Mouse (Mus musculus): ENCODE results near the gene Rnf180. TPM values are rescaled to one million over a fixed set of nuclear protein-coding genes. Genes with fewer than 3 reads are reported as not detected.
"Not testable (repeated sequence)": the region's sequence is repeated elsewhere in the genome, so short reads cannot be mapped to it uniquely, and the experiment has no call there.

The Rnf180 gene
- total and polyA plus RNA-seq, 3 experiments: 0.13 to 0.66 TPM; not detected in 1

DNA sequence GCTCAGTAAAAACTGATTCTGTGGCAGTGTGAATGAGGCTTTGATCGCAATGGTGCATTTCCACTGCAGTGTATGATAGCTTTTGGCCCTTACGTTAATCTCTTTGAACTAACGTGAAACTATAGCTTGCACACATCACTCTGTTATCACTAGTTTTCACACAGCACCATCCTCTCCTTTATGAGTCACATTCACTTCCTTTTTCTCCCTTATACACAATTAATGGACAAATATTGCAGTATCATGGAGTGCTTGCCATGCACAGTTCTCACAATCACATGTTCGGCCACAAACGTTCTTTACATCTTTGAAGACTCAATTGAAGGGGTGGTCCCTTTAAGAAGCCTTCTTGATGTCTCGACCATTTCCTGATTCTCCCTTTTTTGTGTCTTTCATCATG is 21.4 kb upstream of the Rnf180 start:
- Histone ChIP-seq H3K79me2 (replicated peaks; ENCODE audit: control insufficient read depth, extremely low read depth, insufficient read depth, poor library complexity, severe bottlenecking) (no peaks in the 10 kb centered on the region), H3K9me3 (replicated peaks; ENCODE audit: low read length) (no peaks in the 10 kb centered on the region), H3K9ac (ENCODE audit: insufficient read depth, low read depth) (no peak overlapping the region), H3K4me3 (replicated peaks in 1 of 3; ENCODE audit: low read depth in 2 of 3, low read length in 2 of 3, poor library complexity in 1 of 3) (no peak overlapping the region), H3K4me2 (ENCODE audit: insufficient read depth, low read depth, poor library complexity, severe bottlenecking) (no peak overlapping the region), H3K27me3 (replicated peaks) (no peaks in the 10 kb centered on the region), H3K4me1 (ENCODE audit: control insufficient read depth in 1 of 2, insufficient read depth in 2 of 2) (no peaks in the 10 kb centered on the region), H3K36me3 (replicated peaks in 1 of 2; ENCODE audit: control insufficient read depth in 1 of 2, insufficient read depth in 1 of 2, low read length in 1 of 2) (no peaks in the 10 kb centered on the region), H3K27ac (ENCODE audit: insufficient read depth, low read depth) (no peak overlapping the region)
- TF ChIP-seq CHD1 (IDR thresholded peaks at IDR 0.05; ENCODE audit: low read depth, low read length) (no peak), MXI1 (IDR thresholded peaks at IDR 0.05; ENCODE audit: low read depth, low read length) (no peak), USF1 (IDR thresholded peaks at IDR 0.05; ENCODE audit: low read depth, low read length) (no peak), TCF12 (IDR thresholded peaks at IDR 0.05; ENCODE audit: low read depth, low read length) (no peak)
- in situ Hi-C loops (cut with MboI; ENCODE audit: low pct_ligation_motif_present, low pct_unique_long_range_greater_than_20kb, low sequenced_read_pairs): no loop called here
- dilution Hi-C loops (cut with MboI; ENCODE audit: extremely low pct_ligation_motif_present, extremely low pct_unique_long_range_greater_than_20kb, low sequenced_read_pairs): no loop called here
- no peak for DNase-seq (ENCODE audit: extremely low read depth)

DNA sequence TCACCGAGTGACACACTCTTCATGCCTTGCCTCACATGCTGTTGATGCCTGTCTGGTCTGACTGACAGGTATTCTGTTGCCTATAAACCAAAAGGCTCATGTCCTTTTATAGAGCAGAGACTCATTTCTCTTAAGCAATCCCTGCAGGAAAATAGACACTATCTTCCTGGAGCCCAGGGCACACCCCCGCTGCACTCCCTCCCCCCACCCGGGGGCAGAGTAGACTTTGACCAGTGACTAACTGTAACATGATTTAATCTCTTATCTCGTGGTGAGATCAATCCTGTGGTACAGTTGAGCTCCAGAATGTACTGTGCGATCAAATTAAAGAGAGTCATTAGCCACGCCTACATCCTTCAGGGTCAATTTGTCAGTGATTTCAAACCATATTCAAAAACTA is 18.1 kb upstream of the Rnf180 start:
- Histone ChIP-seq H3K27me3 (replicated peaks) (no peaks in the 10 kb centered on the region), H3K9ac (ENCODE audit: insufficient read depth, low read depth) (no peak overlapping the region)

GRCm38 (mm10) chr13:105310562-105310961 is 15.9 kb upstream of the Rnf180 start:
- dilution Hi-C loops (cut with MboI; ENCODE audit: extremely low pct_ligation_motif_present, extremely low pct_unique_long_range_greater_than_20kb, low sequenced_read_pairs): not testable (repeated sequence)

More for the DNA sequence above, 18.1 kb upstream of the Rnf180 start:
- Histone ChIP-seq H3K27ac (ENCODE audit: insufficient read depth, low read depth) (no peak overlapping the region), H3K79me2 (replicated peaks; ENCODE audit: control insufficient read depth, extremely low read depth, insufficient read depth, poor library complexity, severe bottlenecking) (no peaks in the 10 kb centered on the region), H3K4me2 (ENCODE audit: insufficient read depth, low read depth, poor library complexity, severe bottlenecking) (no peak overlapping the region), H3K4me3 (replicated peaks in 1 of 3; ENCODE audit: low read depth in 2 of 3, low read length in 2 of 3, poor library complexity in 1 of 3) (no peak overlapping the region), H3K9me3 (replicated peaks; ENCODE audit: low read length) (no peaks in the 10 kb centered on the region), H3K36me3 (replicated peaks in 1 of 2; ENCODE audit: control insufficient read depth in 1 of 2, insufficient read depth in 1 of 2, low read length in 1 of 2) (no peaks in the 10 kb centered on the region), H3K4me1 (ENCODE audit: control insufficient read depth in 1 of 2, insufficient read depth in 2 of 2) (no peaks in the 10 kb centered on the region)
- in situ Hi-C loops (cut with MboI; ENCODE audit: low pct_ligation_motif_present, low pct_unique_long_range_greater_than_20kb, low sequenced_read_pairs) (no loop called here), dilution Hi-C loops (cut with MboI; ENCODE audit: extremely low pct_ligation_motif_present, extremely low pct_unique_long_range_greater_than_20kb, low sequenced_read_pairs) (no loop called here)
- TF ChIP-seq TCF12 (IDR thresholded peaks at IDR 0.05; ENCODE audit: low read depth, low read length): no peak
- TF ChIP-seq TBP (conservative IDR thresholded peaks at IDR 0.05; ENCODE audit: low read depth, low read length): no peak
- TF ChIP-seq POLR2A (IDR thresholded peaks at IDR 0.05; ENCODE audit: low read depth, low read length): no peak
- TF ChIP-seq JUN (IDR thresholded peaks at IDR 0.05; ENCODE audit: insufficient read depth, low read depth, low read length): no peak
- TF ChIP-seq BHLHE40 (IDR thresholded peaks at IDR 0.05; ENCODE audit: low read depth, low read length): no peak
- no peak for TF ChIP-seq CHD1 (IDR thresholded peaks at IDR 0.05; ENCODE audit: low read depth, low read length)
- TF ChIP-seq JUND (conservative IDR thresholded peaks at IDR 0.05; ENCODE audit: low read depth, low read length): no peak
- no peak for TF ChIP-seq MAZ (IDR thresholded peaks at IDR 0.05; ENCODE audit: low read depth, low read length)
- TF ChIP-seq ELF1 (IDR thresholded peaks at IDR 0.05; ENCODE audit: low read depth, low read length): no peak
- TF ChIP-seq SMC3 (IDR thresholded peaks at IDR 0.05; ENCODE audit: low read depth, low read length): no peak
- no peak for TF ChIP-seq ZMIZ1 (IDR thresholded peaks at IDR 0.05; ENCODE audit: low read depth, low read length)
- no peak for TF ChIP-seq ETS1 (conservative IDR thresholded peaks at IDR 0.05; ENCODE audit: low read depth, low read length)
- TF ChIP-seq GABPA (IDR thresholded peaks at IDR 0.05; ENCODE audit: insufficient replicate concordance, low read depth, low read length): no peak
- no peak for TF ChIP-seq SIN3A (IDR thresholded peaks at IDR 0.05; ENCODE audit: low read length)
- TF ChIP-seq MAFK (IDR thresholded peaks at IDR 0.05; ENCODE audit: insufficient replicate concordance, low read length): no peak
- TF ChIP-seq RAD21 (IDR thresholded peaks at IDR 0.05; ENCODE audit: low read depth, low read length): no peak
- no peak for TF ChIP-seq POLR2AphosphoS2 (IDR thresholded peaks at IDR 0.05; ENCODE audit: low read depth, low read length)
- TF ChIP-seq CTCF (conservative IDR thresholded peaks at IDR 0.05 in 1 of 2, IDR thresholded peaks at IDR 0.05 in 1 of 2; ENCODE audit: low read depth in 2 of 2, low read length in 2 of 2): no peak
- no peak for TF ChIP-seq MEF2A (IDR thresholded peaks at IDR 0.05; ENCODE audit: borderline replicate concordance, low read depth, low read length)
- DNase-seq (ENCODE audit: extremely low read depth): no peak

More at GRCm38 (mm10) chr13:105310562-105310961, 15.9 kb upstream of the Rnf180 start:
- H3K4me1 ChIP-seq (ENCODE audit: control insufficient read depth in 1 of 2, insufficient read depth in 2 of 2); H3K36me3 ChIP-seq (replicated peaks in 1 of 2; ENCODE audit: control insufficient read depth in 1 of 2, insufficient read depth in 1 of 2, low read length in 1 of 2); H3K4me3 ChIP-seq (replicated peaks in 1 of 3; ENCODE audit: low read depth in 2 of 3, low read length in 2 of 3, poor library complexity in 1 of 3); H3K4me2 ChIP-seq (ENCODE audit: insufficient read depth, low read depth, poor library complexity, severe bottlenecking); H3K9ac ChIP-seq (ENCODE audit: insufficient read depth, low read depth); DNase-seq (ENCODE audit: extremely low read depth); H3K79me2 ChIP-seq (replicated peaks; ENCODE audit: control insufficient read depth, extremely low read depth, insufficient read depth, poor library complexity, severe bottlenecking); H3K9me3 ChIP-seq (replicated peaks; ENCODE audit: low read length); H3K27me3 ChIP-seq (replicated peaks); in situ Hi-C loops (cut with MboI; ENCODE audit: low pct_ligation_motif_present, low pct_unique_long_range_greater_than_20kb, low sequenced_read_pairs); H3K27ac ChIP-seq (ENCODE audit: insufficient read depth, low read depth): not testable (repeated sequence)
